Mouse (Mus musculus): Measurements from ENCODE around the gene P2rx5. TPM values are rescaled to one million over a fixed set of nuclear protein-coding genes. Genes with fewer than 3 reads are reported as not detected.

P2rx5 gene
- 0.34 and 0.62 TPM in 2 replicates for polyA plus RNA-seq (2012; rRNA removed)

GRCm38 (mm10) chr11:73159957-73160810 lies at the start of gene P2rx5:
P2rx5 (plus strand) TSS chr11:73160421.

DNA sequence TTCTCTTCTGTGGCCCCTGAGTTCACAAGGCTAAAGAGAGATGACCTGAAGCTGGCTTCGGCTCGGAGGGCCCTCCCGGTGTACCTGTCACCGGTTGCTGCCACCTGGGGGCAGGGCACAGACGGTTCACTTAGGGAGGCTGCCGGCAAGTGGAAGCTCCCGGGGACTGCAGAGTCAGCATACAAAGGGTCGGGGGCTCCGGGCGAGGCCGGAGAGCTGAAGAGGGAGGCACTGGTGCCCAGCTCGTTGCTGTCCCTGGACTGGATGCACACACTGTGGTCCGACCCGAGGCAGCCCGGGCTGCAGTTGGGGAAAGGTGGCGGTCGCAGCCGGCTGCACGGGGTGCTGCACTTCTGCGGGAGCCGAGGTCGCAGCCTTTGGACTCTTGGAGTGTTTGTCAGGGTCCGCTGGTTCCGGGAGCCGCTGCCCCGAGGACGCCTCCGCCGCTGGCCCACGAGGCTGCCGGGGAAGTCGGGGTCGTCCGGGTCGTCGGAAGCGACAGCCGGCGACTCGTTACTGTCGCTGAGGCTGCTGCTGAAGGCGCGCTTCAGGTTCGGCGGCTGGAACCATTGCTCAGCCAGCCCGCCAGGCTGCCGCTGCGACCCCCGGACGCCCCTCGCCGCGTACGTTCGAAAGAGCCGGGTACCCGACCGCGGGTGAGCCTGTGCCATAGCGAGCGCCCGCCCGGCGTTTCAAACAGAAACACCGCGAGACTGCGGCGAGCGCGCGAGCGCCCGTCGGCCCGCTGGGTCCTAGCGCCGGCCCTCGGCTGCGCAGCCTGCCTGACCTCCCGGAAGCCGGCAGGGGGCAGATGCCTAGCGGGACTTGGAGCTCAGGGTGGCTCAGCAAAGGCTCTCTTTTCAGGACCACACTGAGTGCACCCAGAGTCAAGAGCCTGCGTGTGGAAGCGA lies 22.4 kb upstream of the P2rx5 start, which contains the start of gene Haspin:
TSS of gene Haspin (minus strand) at position 704 of the 911 bp plus-strand sequence.

GRCm38 (mm10) chr11:73176608-73177508 lies 16.6 kb downstream of the P2rx5 start, which contains the start of the genes Emc6 and Tax1bp3:
Emc6 (minus strand) TSS chr11:73177037.
Tax1bp3 (plus strand) TSS chr11:73177083.

DNA sequence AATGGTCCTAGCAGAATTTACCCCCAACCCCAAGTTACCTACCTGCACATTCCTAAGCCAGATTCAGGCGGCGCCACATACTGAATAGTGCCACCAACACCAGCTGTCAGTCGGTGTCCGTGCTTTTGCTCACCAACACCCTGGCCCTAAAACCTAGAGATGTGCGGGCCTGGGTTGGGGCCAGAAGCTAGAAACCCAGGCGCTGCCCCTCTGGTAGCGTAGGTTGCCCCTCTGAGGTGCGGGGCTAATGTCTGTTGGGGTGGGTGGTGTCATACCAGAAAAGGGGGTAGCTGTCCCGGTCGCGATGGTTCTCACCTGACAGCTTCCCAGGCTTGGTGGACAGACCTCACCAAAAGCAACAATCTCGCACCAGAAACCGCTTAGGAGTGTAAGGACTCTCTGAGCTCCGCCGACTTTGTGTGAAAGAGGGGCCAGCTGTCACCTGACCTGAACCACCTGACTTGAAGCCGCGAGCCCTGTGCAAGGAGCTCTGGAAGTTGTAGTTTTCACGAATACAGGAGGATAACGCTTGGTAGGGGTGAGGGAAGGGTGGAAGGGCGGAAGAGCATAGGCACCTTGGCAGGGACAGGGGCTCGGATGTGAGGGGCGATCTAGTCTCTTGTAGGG lies 38.5 kb downstream of the P2rx5 start, which contains the start of gene Ctns:
TSS of gene Ctns (minus strand) at position 440 of the 627 bp plus-strand sequence.

GRCm38 (mm10) chr11:73199230-73199712 lies 39.0 kb downstream of the P2rx5 start, which contains the start of gene Shpk:
Shpk (plus strand) TSS chr11:73199460.

Other genes starting within 250 kb of the P2rx5 start
- 753 and 794 TPM in 2 replicates for gene Atp2a3, start 199.3 kb upstream of the P2rx5 start, polyA plus RNA-seq (2012; rRNA removed)
- 2.6 and 5.2 TPM in 2 replicates for gene P2rx1, start 161.3 kb upstream of the P2rx5 start, polyA plus RNA-seq (2012; rRNA removed)
- 3.2 and 3.6 TPM in 2 replicates for gene Camkk1, start 141.4 kb upstream of the P2rx5 start, polyA plus RNA-seq (2012; rRNA removed)
- 1.6 and 1.8 TPM in 2 replicates for gene Ncbp3, start 112.6 kb upstream of the P2rx5 start, polyA plus RNA-seq (2012; rRNA removed)
- 1.7 and 2.6 TPM in 2 replicates for gene Itgae, start 69.8 kb upstream of the P2rx5 start, polyA plus RNA-seq (2012; rRNA removed)
- gene Haspin, start 22.1 kb upstream of the P2rx5 start, polyA plus RNA-seq (2012; rRNA removed): 2.3 and 2.8 TPM in 2 replicates
- 63.2 and 64.3 TPM in 2 replicates for gene Emc6, start 16.6 kb downstream of the P2rx5 start, polyA plus RNA-seq (2012; rRNA removed)
- 147 and 171 TPM in 2 replicates for gene Tax1bp3, start 16.7 kb downstream of the P2rx5 start, polyA plus RNA-seq (2012; rRNA removed)
- gene Ctns, start 38.6 kb downstream of the P2rx5 start, polyA plus RNA-seq (2012; rRNA removed): 17.0 and 18.3 TPM in 2 replicates
- gene Shpk, start 39.0 kb downstream of the P2rx5 start, polyA plus RNA-seq (2012; rRNA removed): 10.3 and 10.8 TPM in 2 replicates
- gene Trpv1, start 73.9 kb downstream of the P2rx5 start, polyA plus RNA-seq (2012; rRNA removed): 0.41 and 0.50 TPM in 2 replicates
- 4.7 and 7.5 TPM in 2 replicates for gene Trpv3, start 107.0 kb downstream of the P2rx5 start, polyA plus RNA-seq (2012; rRNA removed)
- gene Aspa, start 169.2 kb downstream of the P2rx5 start, polyA plus RNA-seq (2012; rRNA removed): 0.41 TPM in 2 replicates
- not detected in 2 replicates for gene Gm49340, start 169.3 kb downstream of the P2rx5 start, polyA plus RNA-seq (2012; rRNA removed)
- gene Spata22, start 169.3 kb downstream of the P2rx5 start, polyA plus RNA-seq (2012; rRNA removed): not detected in 2 replicates
- gene Olfr20, start 190.4 kb downstream of the P2rx5 start, polyA plus RNA-seq (2012; rRNA removed): 0.10 TPM in 1 of 2 replicates, not detected in the other
- gene Olfr376, start 210.8 kb downstream of the P2rx5 start, polyA plus RNA-seq (2012; rRNA removed): not detected in 2 replicates
- gene Olfr1, start 239.2 kb downstream of the P2rx5 start, polyA plus RNA-seq (2012; rRNA removed): not detected in 2 replicates

Measured in colon, adult 2 months (tissue).